Mouse (Mus musculus) embryonic facial prominence, embryonic 11.5 days (tissue): ENCODE measurements around the gene Brd9. TPM values are rescaled to one million over a fixed set of nuclear protein-coding genes. Genes with fewer than 3 reads are reported as not detected.

Experiments
- microRNA-seq: library from miRNA; unstranded; fragments of <30 nt; microRNA quantifications from one replicate; pipeline ENCODE4, GENCODE M21; 2016; ENCODE audit warnings: borderline number of aligned reads
- polyA plus RNA-seq: library from polyadenylated mRNA; unstranded; fragments of >200 nt; fragmentation: Nextera tagmentation; extraction: Ambion mirVana; gene quantifications from 2 replicates; pipeline ENCODE4 v1.2.1, GENCODE M21; 2014

Gene Brd9
- polyA plus RNA-seq, 1 experiment from 2014 or later = 66.3 TPM

Small RNA genes lying within 50 kb of the gene (microRNA-seq; reads per million reads assigned to microRNA genes)
- not detected for gene Gm25197

Other genes with a start within 250 kb of the Brd9 start
- gene Slc6a19, start 232.9 kb upstream of the Brd9 start, polyA plus RNA-seq = 0.08 and 0.32 TPM in 2 replicates
- 39.6 TPM in 2 replicates for gene Slc12a7, start 204.7 kb upstream of the Brd9 start, polyA plus RNA-seq
- 20.1 and 20.2 TPM in 2 replicates for gene Nkd2, start 90.2 kb upstream of the Brd9 start, polyA plus RNA-seq
- gene Trip13, start within 50 bp of the Brd9 start, polyA plus RNA-seq = 65.1 and 67.4 TPM in 2 replicates
- gene Zdhhc11, start 26.0 kb downstream of the Brd9 start, polyA plus RNA-seq = not detected in 2 replicates
- 1.7 and 1.8 TPM in 2 replicates for gene Tppp, start 71.6 kb downstream of the Brd9 start, polyA plus RNA-seq
- 19.4 and 25.2 TPM in 2 replicates for gene Cep72, start 124.5 kb downstream of the Brd9 start, polyA plus RNA-seq
- not detected in 2 replicates for gene Slc9a3, start 183.6 kb downstream of the Brd9 start, polyA plus RNA-seq